Mouse (Mus musculus): ENCODE measurements around the gene Xdh. TPM values are rescaled to one million over a fixed set of nuclear protein-coding genes. Genes with fewer than 3 reads are reported as not detected.

Gene Xdh
- polyA plus RNA-seq, 1 experiment from 2014 or later = 0.40 TPM

GRCm38 (mm10) chr17:73962628-73963043 is 12.6 kb upstream of the Xdh start:
- 63% methylated on average over 2 of the region's 2 CpGs for WGBS
- H3K4me2 ChIP-seq = no peak overlapping the region
- H3K27me3 ChIP-seq (replicated peaks) = no peaks in the 10 kb centered on the region
- no peaks in the 10 kb centered on the region for H3K9me3 ChIP-seq
- no peak overlapping the region for H3K27ac ChIP-seq
- H3K36me3 ChIP-seq (replicated peaks) = no peaks in the 10 kb centered on the region
- no peak for ATAC-seq (replicated peaks)
- H3K4me1 ChIP-seq = no peaks in the 10 kb centered on the region
- no peak overlapping the region for H3K4me3 ChIP-seq
- H3K9ac ChIP-seq = no peak overlapping the region

GRCm38 (mm10) chr17:73961801-73962403 is 11.9 kb upstream of the Xdh start:
- Histone ChIP-seq H3K9ac (no peak overlapping the region), H3K27me3 (replicated peaks) (no peaks in the 10 kb centered on the region), H3K4me3 (no peak overlapping the region), H3K4me1 (no peaks in the 10 kb centered on the region), H3K27ac (no peak overlapping the region), H3K36me3 (replicated peaks) (no peaks in the 10 kb centered on the region), H3K9me3 (no peaks in the 10 kb centered on the region), H3K4me2 (no peak overlapping the region)
- WGBS = 92% methylated on average over 1 of the region's 1 CpGs
- ATAC-seq (replicated peaks) = no peak

- WGBS = 90% methylated on average over 4 of the region's 4 CpGs
- Histone ChIP-seq H3K9me3 (no peaks in the 10 kb centered on the region), H3K27ac (no peak overlapping the region)
These were observed 10.7 kb upstream of the Xdh start for GRCm38 (mm10) chr17:73960745-73961144.

GRCm38 (mm10) chr17:73952103-73952521 is 2.1 kb upstream of the Xdh start:
- H3K4me2 ChIP-seq = no peak overlapping the region
- no peak for ATAC-seq (replicated peaks)
- H3K36me3 ChIP-seq (replicated peaks) = no peaks in the 10 kb centered on the region
- 87% methylated on average over 4 of the region's 4 CpGs for WGBS
- H3K4me1 ChIP-seq = no peaks in the 10 kb centered on the region
- no peak overlapping the region for H3K9ac ChIP-seq
- H3K4me3 ChIP-seq = no peak overlapping the region
- no peaks in the 10 kb centered on the region for H3K9me3 ChIP-seq
- no peaks in the 10 kb centered on the region for H3K27me3 ChIP-seq (replicated peaks)
- no peak overlapping the region for H3K27ac ChIP-seq

More at GRCm38 (mm10) chr17:73960745-73961144, 10.7 kb upstream of the Xdh start:
- no peak overlapping the region for H3K4me3 ChIP-seq
- H3K4me1 ChIP-seq = no peaks in the 10 kb centered on the region
- no peak overlapping the region for H3K4me2 ChIP-seq
- no peaks in the 10 kb centered on the region for H3K36me3 ChIP-seq (replicated peaks)
- H3K9ac ChIP-seq = no peak overlapping the region
- H3K27me3 ChIP-seq (replicated peaks) = no peaks in the 10 kb centered on the region
- no peak for ATAC-seq (replicated peaks)

GRCm38 (mm10) chr17:73950970-73951369 is 974 bp upstream of the Xdh start:
- no peak for ATAC-seq (replicated peaks)
- H3K4me1 ChIP-seq = no peaks in the 10 kb centered on the region
- no peak overlapping the region for H3K4me3 ChIP-seq
- H3K27me3 ChIP-seq (replicated peaks) = no peaks in the 10 kb centered on the region
- no peaks in the 10 kb centered on the region for H3K9me3 ChIP-seq
- WGBS = 86% methylated on average over 5 of the region's 5 CpGs
- H3K36me3 ChIP-seq (replicated peaks) = no peaks in the 10 kb centered on the region
- no peak overlapping the region for H3K4me2 ChIP-seq
- no peak overlapping the region for H3K27ac ChIP-seq
- no peak overlapping the region for H3K9ac ChIP-seq

GRCm38 (mm10) chr17:73949498-73949897 is 498 bp downstream of the Xdh start:
- Histone ChIP-seq H3K4me1 (no peaks in the 10 kb centered on the region), H3K4me3 (no peak overlapping the region), H3K27me3 (replicated peaks) (no peaks in the 10 kb centered on the region), H3K27ac (no peak overlapping the region), H3K9ac (no peak overlapping the region), H3K9me3 (no peaks in the 10 kb centered on the region), H3K4me2 (no peak overlapping the region), H3K36me3 (replicated peaks) (no peaks in the 10 kb centered on the region)
- 76% methylated on average over 4 of the region's 4 CpGs for WGBS
- peak; percentile 60; the same call in 1 of the 2 replicates for ATAC-seq (replicated peaks)

GRCm38 (mm10) chr17:73948801-73949200 is 1.2 kb downstream of the Xdh start:
- Histone ChIP-seq H3K9me3 (no peaks in the 10 kb centered on the region), H3K4me2 (no peak overlapping the region), H3K4me3 (no peak overlapping the region), H3K36me3 (replicated peaks) (no peaks in the 10 kb centered on the region), H3K4me1 (no peaks in the 10 kb centered on the region), H3K27me3 (replicated peaks) (no peaks in the 10 kb centered on the region), H3K9ac (no peak overlapping the region), H3K27ac (no peak overlapping the region)
- WGBS = 90% methylated on average over 2 of the region's 2 CpGs
- ATAC-seq (replicated peaks) = no peak

- Histone ChIP-seq H3K27me3 (replicated peaks) (no peaks in the 10 kb centered on the region), H3K27ac (no peak overlapping the region), H3K36me3 (replicated peaks) (no peaks in the 10 kb centered on the region), H3K4me1 (no peaks in the 10 kb centered on the region), H3K4me3 (no peak overlapping the region), H3K4me2 (no peak overlapping the region), H3K9me3 (no peaks in the 10 kb centered on the region), H3K9ac (no peak overlapping the region)
- ATAC-seq (replicated peaks) = no peak
- 95% methylated on average over 3 of the region's 3 CpGs for WGBS
These were observed 2.0 kb downstream of the Xdh start for GRCm38 (mm10) chr17:73948039-73948438.

- H3K9ac ChIP-seq = no peak overlapping the region
- 87% methylated on average over 5 of the region's 5 CpGs for WGBS
- H3K27me3 ChIP-seq (replicated peaks) = no peaks in the 10 kb centered on the region
- H3K27ac ChIP-seq = no peak overlapping the region
- H3K4me1 ChIP-seq = no peaks in the 10 kb centered on the region
- H3K4me2 ChIP-seq = no peak overlapping the region
- H3K4me3 ChIP-seq = no peak overlapping the region
- ATAC-seq (replicated peaks) = no peak
- no peaks in the 10 kb centered on the region for H3K9me3 ChIP-seq
- H3K36me3 ChIP-seq (replicated peaks) = no peaks in the 10 kb centered on the region
These were observed 3.1 kb downstream of the Xdh start for GRCm38 (mm10) chr17:73946856-73947255.

- Histone ChIP-seq H3K4me1 (no peaks in the 10 kb centered on the region), H3K9ac (no peak overlapping the region), H3K4me3 (no peak overlapping the region), H3K27ac (no peak overlapping the region), H3K36me3 (replicated peaks) (no peaks in the 10 kb centered on the region), H3K27me3 (replicated peaks) (no peaks in the 10 kb centered on the region), H3K4me2 (no peak overlapping the region), H3K9me3 (no peaks in the 10 kb centered on the region)
- WGBS = 87% methylated on average over 5 of the region's 5 CpGs
- no peak for ATAC-seq (replicated peaks)
These were observed 5.3 kb downstream of the Xdh start for GRCm38 (mm10) chr17:73944661-73945060.

GRCm38 (mm10) chr17:73942268-73942962 is 7.6 kb downstream of the Xdh start:
- WGBS = 80% methylated on average over 3 of the region's 3 CpGs
- no peak overlapping the region for H3K9ac ChIP-seq
- H3K4me2 ChIP-seq = no peak overlapping the region
- no peaks in the 10 kb centered on the region for H3K4me1 ChIP-seq
- H3K27ac ChIP-seq = no peak overlapping the region
- no peaks in the 10 kb centered on the region for H3K27me3 ChIP-seq (replicated peaks)
- H3K9me3 ChIP-seq = no peaks in the 10 kb centered on the region
- no peaks in the 10 kb centered on the region for H3K36me3 ChIP-seq (replicated peaks)
- ATAC-seq (replicated peaks) = no peak
- no peak overlapping the region for H3K4me3 ChIP-seq

GRCm38 (mm10) chr17:73941816-73942215 is 8.2 kb downstream of the Xdh start:
- no peak for ATAC-seq (replicated peaks)
- WGBS = 78% methylated on average over 3 of the region's 3 CpGs
- Histone ChIP-seq H3K4me3 (no peak overlapping the region), H3K27ac (no peak overlapping the region), H3K9me3 (no peaks in the 10 kb centered on the region), H3K27me3 (replicated peaks) (no peaks in the 10 kb centered on the region), H3K4me1 (no peaks in the 10 kb centered on the region), H3K4me2 (no peak overlapping the region), H3K9ac (no peak overlapping the region), H3K36me3 (replicated peaks) (no peaks in the 10 kb centered on the region)

GRCm38 (mm10) chr17:73937073-73937472 is 12.9 kb downstream of the Xdh start:
- H3K27ac ChIP-seq = no peak overlapping the region
- H3K9ac ChIP-seq = no peak overlapping the region
- no peak overlapping the region for H3K4me3 ChIP-seq
- no peak overlapping the region for H3K4me2 ChIP-seq
- no peaks in the 10 kb centered on the region for H3K36me3 ChIP-seq (replicated peaks)
- H3K9me3 ChIP-seq = no peaks in the 10 kb centered on the region
- ATAC-seq (replicated peaks) = no peak
- H3K27me3 ChIP-seq (replicated peaks) = no peaks in the 10 kb centered on the region
- no peaks in the 10 kb centered on the region for H3K4me1 ChIP-seq
- 90% methylated on average over 7 of the region's 7 CpGs for WGBS

Measured in midbrain, embryonic 15.5 days (tissue).